Mouse (Mus musculus) liver, embryonic 15.5 days (tissue): Measurements from ENCODE around the gene Slc6a11. TPM values are rescaled to one million over a fixed set of nuclear protein-coding genes. Genes with fewer than 3 reads are reported as not detected.

Source experiments
- ATAC-seq: fragments of 200-750 bp; cut with Nextera tagmentation; 2 replicates; pipeline ENCODE4 v1.8.0; 2017; ENCODE audit warnings: moderate number of reproducible peaks, mild to moderate bottlenecking, moderate library complexity; ENCODE audit not compliant: insufficient read depth
- H3K27ac ChIP-seq: fragments of 300-500 bp; sonication (generic); replicated peaks from 2 replicates; pipeline ENCODE4 v1.5.1; 2015; ENCODE audit warnings: mild to moderate bottlenecking, inconsistent platforms
- H3K27me3 ChIP-seq: fragments of 300-500 bp; sonication (generic); 2 replicates; pipeline ENCODE4 v1.6.1; 2015; ENCODE audit warnings: mild to moderate bottlenecking, inconsistent platforms
- H3K36me3 ChIP-seq: fragments of 300-500 bp; sonication (generic); replicated peaks from 2 replicates; pipeline ENCODE4 v1.6.1; 2015; ENCODE audit warnings: moderate library complexity, mild to moderate bottlenecking, inconsistent platforms
- H3K4me1 ChIP-seq: fragments of 300-500 bp; sonication (generic); replicated peaks from 2 replicates; pipeline ENCODE4 v1.6.1; 2015; ENCODE audit warnings: inconsistent platforms
- H3K4me2 ChIP-seq: fragments of 300-500 bp; sonication (generic); 2 replicates; pipeline ENCODE4 v1.6.1; 2015; ENCODE audit warnings: moderate library complexity, mild to moderate bottlenecking, inconsistent platforms
- H3K4me3 ChIP-seq: fragments of 300-500 bp; sonication (generic); replicated peaks from 2 replicates; pipeline ENCODE4 v1.5.1; 2015; ENCODE audit warnings: mild to moderate bottlenecking, inconsistent platforms
- H3K9ac ChIP-seq: fragments of 300-500 bp; sonication (generic); 2 replicates; pipeline ENCODE4 v1.6.1; 2015; ENCODE audit warnings: moderate library complexity, mild to moderate bottlenecking, inconsistent platforms
- H3K9me3 ChIP-seq: fragments of 300-500 bp; sonication (generic); replicated peaks from 2 replicates; pipeline ENCODE4 v1.6.1; 2016; ENCODE audit warnings: inconsistent platforms
- WGBS: fragments of 180-500 bp; shearing (Covaris S2); methylation state at CpG from one replicate; pipeline ENCODE4 v1.1.7; 2015; ENCODE audit warnings: mixed read lengths; ENCODE audit not compliant: insufficient replicate concordance; 5-methylcytosine and 5-hydroxymethylcytosine counted together
- polyA plus RNA-seq: library from polyadenylated mRNA; unstranded; fragments of >200 nt; fragmentation: Nextera tagmentation; extraction: Ambion mirVana; gene quantifications from 2 replicates; pipeline ENCODE4 v1.2.1, GENCODE M21; 2015

Gene Slc6a11
- polyA plus RNA-seq, 1 experiment from 2014 or later: 0.03 TPM

DNA sequence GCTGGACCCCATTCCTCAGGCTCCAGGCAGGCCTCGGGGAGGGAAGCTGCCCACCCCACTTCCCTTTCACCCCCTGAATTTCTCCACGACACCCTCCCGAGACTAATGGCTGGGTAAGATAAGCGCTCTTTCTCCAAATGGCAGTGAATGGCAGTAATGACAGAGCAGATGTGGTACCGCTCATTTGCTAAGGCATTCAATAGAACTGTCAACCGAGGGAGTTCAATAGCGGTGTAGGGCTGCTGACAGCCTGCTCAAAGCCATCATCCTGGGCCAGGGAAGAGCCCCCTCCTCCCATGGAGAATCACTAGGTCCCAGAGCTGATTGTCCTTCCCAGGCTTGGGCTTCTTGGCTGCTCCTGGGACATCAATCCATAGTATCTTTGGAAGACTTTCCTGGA is 158.1 kb downstream of the Slc6a11 start:
- Histone ChIP-seq H3K4me2 (no peak overlapping the region), H3K27ac (no peak overlapping the region), H3K36me3 (no peaks in the 10 kb centered on the region), H3K27me3 (peaks cover 41% of the 10 kb centered on the region), H3K4me1 (no peaks in the 10 kb centered on the region), H3K9me3 (no peaks in the 10 kb centered on the region), H3K9ac (no peak overlapping the region), H3K4me3 (no peak overlapping the region)
- ATAC-seq: no peak
- WGBS: 26% methylated on average over 7 of the region's 7 CpGs

DNA sequence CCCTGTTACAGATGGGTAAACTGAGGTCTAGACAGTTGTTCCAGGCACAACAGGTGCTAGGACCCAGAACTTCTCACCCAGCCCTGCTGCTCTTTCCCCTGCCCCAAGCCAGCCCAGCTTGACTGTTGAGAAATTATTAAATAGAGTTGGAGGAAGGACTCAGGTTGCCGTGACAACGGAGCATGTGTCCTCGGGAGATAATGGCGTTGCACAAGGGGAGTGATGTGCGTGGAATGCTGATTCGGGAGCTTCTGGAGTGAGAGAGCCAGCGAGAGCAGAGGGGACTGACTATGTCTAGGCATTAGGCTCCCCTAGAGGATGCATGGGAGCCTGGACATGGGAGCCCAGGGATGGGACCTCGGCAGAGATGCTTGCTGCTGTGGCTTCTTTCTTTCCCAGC is 159.1 kb downstream of the Slc6a11 start:
- Histone ChIP-seq H3K9me3 (no peaks in the 10 kb centered on the region), H3K27ac (no peak overlapping the region), H3K36me3 (no peaks in the 10 kb centered on the region), H3K9ac (no peak overlapping the region), H3K4me1 (no peaks in the 10 kb centered on the region), H3K27me3 (peaks cover 31% of the 10 kb centered on the region), H3K4me3 (no peak overlapping the region), H3K4me2 (no peak overlapping the region)
- ATAC-seq: no peak
- WGBS: 47% methylated on average over 8 of the region's 8 CpGs

DNA sequence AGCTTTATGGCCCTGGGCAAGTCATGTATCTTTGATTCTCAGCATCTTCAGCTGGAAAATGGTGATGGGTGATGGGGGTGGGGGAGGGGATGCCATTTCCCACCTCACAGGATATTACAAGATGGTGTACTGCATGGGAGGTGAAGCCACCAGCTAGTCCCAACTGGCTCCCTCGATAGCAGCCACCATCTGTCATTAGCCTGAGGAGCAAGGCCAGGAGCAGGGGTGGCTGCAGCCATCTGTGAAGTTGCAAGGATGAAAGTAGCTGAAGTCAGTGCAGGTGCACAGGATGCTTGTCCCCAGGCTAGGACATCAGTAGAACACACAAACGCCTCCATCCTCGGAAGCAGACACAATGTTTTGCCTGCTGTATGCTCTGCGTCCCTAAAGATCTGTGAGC is 159.9 kb downstream of the Slc6a11 start:
- Histone ChIP-seq H3K36me3 (no peaks in the 10 kb centered on the region), H3K27me3 (peaks cover 23% of the 10 kb centered on the region), H3K9ac (no peak overlapping the region), H3K27ac (no peak overlapping the region), H3K4me3 (no peak overlapping the region), H3K4me1 (no peaks in the 10 kb centered on the region), H3K4me2 (no peak overlapping the region), H3K9me3 (no peaks in the 10 kb centered on the region)
- ATAC-seq: no peak
- WGBS: 45% methylated on average over 4 of the region's 4 CpGs

DNA sequence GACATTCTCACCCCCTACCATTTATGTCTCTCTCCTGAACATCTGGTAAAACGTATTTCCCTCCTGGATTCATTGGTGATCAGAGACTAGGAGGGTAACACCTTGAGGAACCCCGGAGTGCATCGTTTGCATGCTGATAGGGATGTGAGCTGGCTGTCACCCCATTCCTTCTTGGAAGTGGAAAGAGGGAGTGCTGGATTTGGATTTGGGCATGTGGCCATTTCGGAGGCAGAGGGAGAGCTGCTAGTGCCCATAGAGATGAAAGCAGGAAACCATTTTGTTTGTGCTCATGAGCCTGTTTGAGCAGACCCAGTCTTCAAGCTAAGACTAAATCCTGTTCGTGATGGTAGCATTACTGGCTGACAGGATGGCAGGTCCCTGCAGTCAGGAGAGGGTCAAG is 160.4 kb downstream of the Slc6a11 start:
- Histone ChIP-seq H3K9ac (no peak overlapping the region), H3K4me2 (no peak overlapping the region), H3K4me1 (no peaks in the 10 kb centered on the region), H3K4me3 (no peak overlapping the region), H3K36me3 (no peaks in the 10 kb centered on the region), H3K9me3 (no peaks in the 10 kb centered on the region), H3K27ac (no peak overlapping the region), H3K27me3 (peaks cover 18% of the 10 kb centered on the region; the same call in 1 of the 2 replicates)
- no peak for ATAC-seq
- 37% methylated on average over 5 of the region's 5 CpGs for WGBS

DNA sequence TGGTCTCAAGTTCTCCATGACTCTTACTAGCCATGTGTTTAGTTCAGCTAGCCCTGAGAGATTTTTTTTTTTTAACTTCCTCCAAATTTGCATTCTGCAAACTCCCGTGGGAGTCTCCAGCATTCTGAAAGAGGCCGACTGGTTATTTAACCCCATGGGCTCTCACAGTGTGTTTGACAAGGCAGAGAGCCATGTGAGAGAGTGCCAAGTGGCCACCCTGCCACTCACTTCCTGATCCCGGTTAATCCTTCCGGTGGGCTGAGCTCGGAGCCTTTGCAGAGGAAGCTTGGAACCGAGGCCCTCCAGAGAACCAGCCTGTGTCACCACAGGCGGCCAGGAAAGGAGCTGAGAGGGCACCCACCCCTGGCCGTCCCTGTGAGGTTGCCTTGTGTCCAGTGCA is 162.5 kb downstream of the Slc6a11 start:
- no peaks in the 10 kb centered on the region for H3K4me1 ChIP-seq
- H3K4me3 ChIP-seq: no peak overlapping the region
- H3K9me3 ChIP-seq: no peaks in the 10 kb centered on the region
- no peak overlapping the region for H3K4me2 ChIP-seq
- no peak overlapping the region for H3K9ac ChIP-seq
- no peak for ATAC-seq
- no peak overlapping the region for H3K27ac ChIP-seq
- WGBS: 14% methylated on average over 8 of the region's 8 CpGs
- no peaks in the 10 kb centered on the region for H3K36me3 ChIP-seq
- H3K27me3 ChIP-seq: peaks cover 4% of the 10 kb centered on the region; the same call in 1 of the 2 replicates

DNA sequence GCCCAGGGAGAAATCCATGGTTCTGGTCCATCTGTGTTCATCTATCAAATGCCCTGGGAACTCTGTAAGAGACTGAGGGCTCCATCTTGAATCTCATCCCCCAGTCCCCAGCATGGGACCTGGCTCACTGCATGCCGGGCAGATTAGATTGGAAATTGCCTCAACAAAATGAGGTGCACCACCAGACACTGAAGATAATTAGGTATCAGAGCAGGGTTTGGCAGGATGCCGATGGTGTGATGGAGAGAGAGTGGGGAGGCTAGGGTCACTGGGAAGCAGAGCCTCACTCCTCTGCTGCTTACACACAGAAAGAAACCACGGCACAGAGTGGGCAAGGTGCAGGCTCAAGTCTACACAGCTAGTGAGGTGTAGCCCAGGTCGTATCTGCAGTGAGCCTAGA is 164.0 kb downstream of the Slc6a11 start:
- no peaks in the 10 kb centered on the region for H3K36me3 ChIP-seq
- WGBS: 52% methylated on average over 4 of the region's 4 CpGs
- peaks cover 4% of the 10 kb centered on the region; the same call in 1 of the 2 replicates for H3K27me3 ChIP-seq
- no peaks in the 10 kb centered on the region for H3K9me3 ChIP-seq
- no peak overlapping the region for H3K4me2 ChIP-seq
- no peak overlapping the region for H3K9ac ChIP-seq
- no peak overlapping the region for H3K27ac ChIP-seq
- no peaks in the 10 kb centered on the region for H3K4me1 ChIP-seq
- no peak for ATAC-seq
- H3K4me3 ChIP-seq: no peak overlapping the region

DNA sequence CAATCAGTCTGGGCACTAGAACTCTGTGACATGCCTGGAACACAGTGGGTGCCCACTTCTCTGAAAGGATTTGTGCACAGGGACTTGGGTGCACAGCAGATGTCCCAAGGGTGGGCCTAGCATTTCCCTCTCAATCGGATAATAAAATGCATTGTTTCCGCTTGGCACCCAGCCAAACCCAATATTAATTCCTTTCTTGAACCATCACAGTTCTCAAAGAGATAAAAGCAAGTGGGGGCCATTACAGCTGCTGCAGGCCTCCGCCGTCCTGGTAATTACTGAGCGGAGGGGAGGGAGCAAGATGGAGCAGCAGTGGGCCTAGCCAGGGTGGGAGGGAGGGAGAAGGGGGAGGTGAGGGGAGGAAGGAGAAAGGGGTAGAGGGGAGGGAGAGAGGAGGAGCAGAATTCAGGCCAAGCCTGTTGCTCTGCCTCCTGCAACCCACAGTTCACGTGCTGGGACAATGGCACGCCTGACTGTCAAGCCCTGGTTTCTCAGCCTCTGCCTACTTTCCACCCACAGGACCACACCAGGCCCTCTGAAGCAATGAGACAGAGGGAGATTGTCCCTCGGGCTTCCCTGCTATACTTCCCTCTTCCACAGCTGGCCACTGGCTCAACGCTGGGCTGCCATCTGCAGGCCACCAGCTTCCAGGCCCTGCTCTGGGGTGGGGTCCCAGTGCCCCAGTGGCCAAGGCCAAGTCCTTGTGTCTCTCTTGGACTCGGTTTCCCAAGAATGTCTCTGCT is 166.4 kb downstream of the Slc6a11 start:
- 51% methylated on average over 10 of the region's 10 CpGs for WGBS
- no peak for ATAC-seq
- H3K9me3 ChIP-seq: no peaks in the 10 kb centered on the region
- no peak overlapping the region for H3K4me3 ChIP-seq
- H3K9ac ChIP-seq: no peak overlapping the region
- no peaks in the 10 kb centered on the region for H3K36me3 ChIP-seq
- H3K27ac ChIP-seq: no peak overlapping the region
- H3K4me2 ChIP-seq: no peak overlapping the region
- H3K4me1 ChIP-seq: no peaks in the 10 kb centered on the region
- H3K27me3 ChIP-seq: no peaks in the 10 kb centered on the region

Other genes with a start within 250 kb of the Slc6a11 start
- gene Atp2b2, start 88.6 kb upstream of the Slc6a11 start, polyA plus RNA-seq: 1.9 and 2.2 TPM in 2 replicates
- 0.06 and 0.09 TPM in 2 replicates for gene Slc6a1, start 151.4 kb downstream of the Slc6a11 start, polyA plus RNA-seq